Mouse (Mus musculus) cortical plate, adult 2 months (tissue): ENCODE measurements around the gene Flt3l. TPM values are rescaled to one million over a fixed set of nuclear protein-coding genes. Genes with fewer than 3 reads are reported as not detected.

ENCODE experiments used
- H3K27ac ChIP-seq: fragments of 200-500 bp; 2 replicates; pipeline ENCODE4 v1.5.1; 2012; ENCODE audit warnings: low read length, control low read depth, inconsistent platforms; ENCODE audit not compliant: insufficient read depth
- H3K4me1 ChIP-seq: fragments of 200-500 bp; 2 replicates; pipeline ENCODE4 v1.6.1; 2011; ENCODE audit warnings: low read length; ENCODE audit not compliant: control insufficient read depth, insufficient read depth
- H3K4me3 ChIP-seq: fragments of 200-500 bp; 2 replicates; pipeline ENCODE4 v1.5.1; 2011; ENCODE audit warnings: mild to moderate bottlenecking, low read length, control low read depth; ENCODE audit not compliant: insufficient read depth
- CTCF ChIP-seq: fragments of 200-500 bp; IDR thresholded peaks from 2 replicates; pipeline ENCODE4 v1.5.1; 2011; ENCODE audit warnings: mild to moderate bottlenecking, control low read depth, low read length; ENCODE audit not compliant: insufficient read depth; ENCODE audit errors: extremely low read depth
- POLR2A ChIP-seq: fragments of 200-500 bp; IDR thresholded peaks from 2 replicates; pipeline ENCODE4 v1.6.1; 2011; ENCODE audit warnings: mild to moderate bottlenecking, low read length, control low read depth; ENCODE audit not compliant: insufficient read depth; ENCODE audit errors: extremely low read depth
- polyA plus RNA-seq: library from polyadenylated mRNA; depleted of rRNA; stranded (reverse); fragments of >200 nt; gene quantifications from 2 replicates; pipeline ENCODE4 v1.2.3, GENCODE M21; 2012

Gene Flt3l
- polyA plus RNA-seq, 1 experiment = 18.4 TPM

GRCm38 (mm10) chr7:45150321-45150720 is 14.1 kb upstream of the Flt3l start:
- H3K4me3 ChIP-seq = no peak overlapping the region
- TF ChIP-seq CTCF (no peak), POLR2A (no peak)
- H3K4me1 ChIP-seq = peaks cover 2% of the 10 kb centered on the region; the same call in 1 of the 2 replicates
- no peak overlapping the region for H3K27ac ChIP-seq

- Histone ChIP-seq H3K27ac (no peak overlapping the region), H3K4me1 (peaks cover 2% of the 10 kb centered on the region; the same call in 1 of the 2 replicates), H3K4me3 (no peak overlapping the region)
- TF ChIP-seq POLR2A (no peak), CTCF (no peak)
Measured at GRCm38 (mm10) chr7:45149545-45149944, 13.3 kb upstream of the Flt3l start.

DNA sequence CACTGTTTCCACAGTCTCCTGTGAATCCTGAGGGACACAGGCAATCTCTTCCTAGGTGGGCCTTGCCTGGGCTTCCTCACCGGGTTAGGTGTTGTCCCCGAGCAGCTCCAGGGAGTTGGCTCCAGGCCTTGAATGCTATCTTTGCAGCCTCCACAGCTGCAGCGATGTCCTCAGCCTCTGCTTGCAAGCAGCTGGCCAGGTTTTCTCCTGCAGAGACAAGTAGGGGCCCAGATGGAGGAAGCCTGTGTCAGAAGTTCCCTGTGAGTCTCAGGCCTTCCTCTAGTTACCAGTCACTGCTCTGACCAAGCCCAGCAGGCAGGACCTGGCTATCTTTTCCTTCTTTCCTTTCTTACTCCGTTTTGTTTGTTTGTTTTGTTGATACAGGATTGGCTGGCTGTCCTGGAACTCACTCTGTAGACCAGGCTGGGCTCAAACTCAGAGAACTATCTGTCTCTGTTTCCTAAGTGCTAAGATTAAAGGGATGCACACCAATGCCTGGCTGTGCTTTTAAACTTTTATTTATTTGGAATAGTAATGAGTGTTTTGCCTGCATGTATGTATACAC is 12.4 kb upstream of the Flt3l start:
- TF ChIP-seq CTCF = no peak
- no peak for TF ChIP-seq POLR2A
- no peak overlapping the region for H3K27ac ChIP-seq
- peaks cover 2% of the 10 kb centered on the region; the same call in 1 of the 2 replicates for H3K4me1 ChIP-seq
- H3K4me3 ChIP-seq = no peak overlapping the region

DNA sequence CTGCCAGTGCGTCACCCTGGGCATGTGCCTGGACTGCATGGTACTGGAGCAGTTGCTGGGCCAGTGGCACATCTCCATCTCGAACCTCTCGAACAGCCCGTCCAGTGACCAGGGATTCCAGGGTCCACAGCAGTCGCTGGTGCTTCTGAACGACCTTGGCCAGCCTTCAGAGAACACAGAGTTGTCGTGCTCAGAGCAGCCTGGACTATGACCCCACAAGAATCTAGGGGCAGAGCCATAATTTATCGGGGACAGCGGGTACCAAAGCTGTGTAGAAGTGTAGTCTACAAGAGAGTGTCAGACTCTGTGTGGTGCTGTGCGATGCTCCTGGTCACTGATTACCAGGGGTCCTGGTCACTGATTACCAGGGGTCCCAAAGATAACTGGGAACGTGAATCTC is 11.7 kb upstream of the Flt3l start:
- TF ChIP-seq CTCF = no peak
- TF ChIP-seq POLR2A = no peak
- Histone ChIP-seq H3K4me1 (peaks cover 2% of the 10 kb centered on the region; the same call in 1 of the 2 replicates), H3K27ac (no peak overlapping the region), H3K4me3 (no peak overlapping the region)

GRCm38 (mm10) chr7:45147267-45147666 is 11.0 kb upstream of the Flt3l start:
- TF ChIP-seq CTCF (no peak), POLR2A (no peak)
- Histone ChIP-seq H3K27ac (no peak overlapping the region), H3K4me1 (peaks cover 2% of the 10 kb centered on the region; the same call in 1 of the 2 replicates), H3K4me3 (no peak overlapping the region)

GRCm38 (mm10) chr7:45145460-45145859 is 9.2 kb upstream of the Flt3l start:
- no peak for TF ChIP-seq CTCF
- TF ChIP-seq POLR2A = no peak
- no peak overlapping the region for H3K27ac ChIP-seq
- no peak overlapping the region for H3K4me3 ChIP-seq
- no peaks in the 10 kb centered on the region for H3K4me1 ChIP-seq

- Histone ChIP-seq H3K27ac (no peak overlapping the region), H3K4me3 (no peak overlapping the region), H3K4me1 (no peaks in the 10 kb centered on the region)
- no peak for TF ChIP-seq POLR2A
- TF ChIP-seq CTCF = no peak
Measured at GRCm38 (mm10) chr7:45144368-45145174, 8.3 kb upstream of the Flt3l start.

GRCm38 (mm10) chr7:45141914-45142313 is 5.7 kb upstream of the Flt3l start:
- Histone ChIP-seq H3K4me3 (no peak overlapping the region), H3K4me1 (no peaks in the 10 kb centered on the region), H3K27ac (no peak overlapping the region)
- TF ChIP-seq POLR2A (no peak), CTCF (no peak)

GRCm38 (mm10) chr7:45141319-45141718 is 5.1 kb upstream of the Flt3l start:
- Histone ChIP-seq H3K4me3 (no peak overlapping the region), H3K4me1 (no peaks in the 10 kb centered on the region), H3K27ac (no peak overlapping the region)
- TF ChIP-seq POLR2A (no peak), CTCF (no peak)

DNA sequence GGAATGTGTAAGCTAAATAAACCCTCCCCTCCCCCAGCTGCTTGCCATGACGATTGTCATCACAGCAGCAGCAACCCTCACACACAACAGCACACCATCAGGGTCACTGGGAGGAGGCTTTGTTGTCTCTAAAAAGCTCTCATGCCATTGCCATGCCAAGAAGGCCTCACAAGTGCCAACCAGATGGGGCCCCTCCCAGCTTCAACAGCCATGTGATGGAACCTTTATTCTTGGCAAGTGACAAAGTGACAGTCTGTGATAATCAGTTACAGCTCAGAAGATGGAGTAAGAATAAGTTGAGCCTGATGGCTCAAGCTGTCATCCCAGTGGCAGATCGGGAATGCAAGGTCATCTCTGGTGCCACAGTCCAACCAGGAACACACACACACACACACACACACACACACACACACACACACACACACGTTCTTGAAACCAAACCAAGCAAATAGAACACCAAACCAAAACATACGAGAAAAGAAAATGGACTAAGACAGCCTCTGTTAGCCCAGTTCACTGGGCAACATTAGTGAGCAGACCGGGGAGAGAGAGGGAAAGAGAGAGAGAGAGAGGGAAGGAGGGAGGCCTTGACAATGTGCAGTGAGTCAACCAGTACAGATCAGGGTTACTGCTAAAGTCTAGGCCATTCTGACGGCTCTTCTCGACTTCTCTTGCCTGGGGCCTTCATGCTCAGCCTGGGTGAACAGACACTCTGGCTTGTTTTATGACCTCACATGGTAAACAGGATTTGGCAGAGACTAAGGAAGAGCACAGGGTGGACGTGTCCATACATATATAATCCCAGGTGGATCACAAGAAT is 3.9 kb upstream of the Flt3l start:
- H3K4me1 ChIP-seq = no peaks in the 10 kb centered on the region
- H3K27ac ChIP-seq = no peak overlapping the region
- TF ChIP-seq POLR2A = no peak
- no peak overlapping the region for H3K4me3 ChIP-seq
